Mouse (Mus musculus) MEL (cell line): ENCODE measurements around the gene Foxl2. TPM values are rescaled to one million over a fixed set of nuclear protein-coding genes. Genes with fewer than 3 reads are reported as not detected.

Source experiments
- DNase-seq: peaks from one replicate; pipeline ENCODE4 v3.0.0; 2011; ENCODE audit warnings: low read depth, low spot score
- H3K27ac ChIP-seq: 2 replicates; pipeline ENCODE4 v1.5.1; 2012; ENCODE audit warnings: low read depth, mild to moderate bottlenecking, control low read depth, low read length, moderate library complexity; ENCODE audit not compliant: control insufficient read depth
- H3K27me3 ChIP-seq, 2 experiments: fragments of 150-350 bp in 1 of 2; sonication (generic) in 1 of 2; 2 replicates each; pipeline ENCODE4 v1.6.1; 2012; ENCODE audit warnings: low read length in 2 of 2, mild to moderate bottlenecking in 2 of 2, improper control_type of control experiment in 1 of 2, moderate library complexity in 1 of 2; ENCODE audit not compliant: insufficient read depth in 2 of 2, control insufficient read depth in 1 of 2
- H3K36me3 ChIP-seq, 2 experiments: 2 replicates each; pipeline ENCODE4 v1.6.1; 2012 to 2014; ENCODE audit warnings: low read length in 2 of 2, improper control_type of control experiment in 1 of 2, inconsistent platforms in 1 of 2, mild to moderate bottlenecking in 1 of 2; ENCODE audit not compliant: insufficient read depth in 2 of 2, control insufficient read depth in 1 of 2
- H3K4me1 ChIP-seq, 2 experiments: fragments of 150-350 bp in 1 of 2; sonication (generic) in 1 of 2; 2 replicates each; pipeline ENCODE4 v1.6.1; 2012; ENCODE audit warnings: low read length in 2 of 2, improper control_type of control experiment in 1 of 2, mild to moderate bottlenecking in 1 of 2; ENCODE audit not compliant: insufficient read depth in 2 of 2, control insufficient read depth in 1 of 2
- H3K4me3 ChIP-seq, 2 experiments: fragments of 150-350 bp in 1 of 2; sonication (generic) in 1 of 2; 2 replicates each; pipeline ENCODE4 v1.5.1; 2012; ENCODE audit warnings: low read depth in 2 of 2, low read length in 2 of 2, mild to moderate bottlenecking in 2 of 2, moderate library complexity in 2 of 2, control low read depth in 1 of 2, improper control_type of control experiment in 1 of 2; ENCODE audit not compliant: control insufficient read depth in 1 of 2, insufficient read depth in 1 of 2
- H3K79me2 ChIP-seq: 2 replicates; pipeline ENCODE4 v1.6.1; 2012; ENCODE audit warnings: mild to moderate bottlenecking, low read length, moderate library complexity; ENCODE audit not compliant: control insufficient read depth, poor library complexity, insufficient read depth
- H3K9ac ChIP-seq: 2 replicates; pipeline ENCODE4 v1.6.1; 2012; ENCODE audit warnings: low read depth, mild to moderate bottlenecking, control low read depth, low read length, moderate library complexity; ENCODE audit not compliant: control insufficient read depth, poor library complexity, severe bottlenecking
- H3K9me3 ChIP-seq: fragments of 150-350 bp; sonication (generic); replicated peaks from 2 replicates; pipeline ENCODE4 v1.6.1; 2012; ENCODE audit warnings: mild to moderate bottlenecking, low read length, improper control_type of control experiment, moderate library complexity; ENCODE audit not compliant: insufficient read depth
- CHD1 ChIP-seq: IDR thresholded peaks from 2 replicates; pipeline ENCODE4 v1.6.1; 2012; ENCODE audit warnings: low read depth, mild to moderate bottlenecking, inconsistent platforms, low read length, improper control_type of control experiment
- CHD2 ChIP-seq: IDR thresholded peaks from 2 replicates; pipeline ENCODE4 v1.6.1; 2011; ENCODE audit warnings: low read length, improper control_type of control experiment
- CTCF ChIP-seq, 3 experiments: IDR thresholded peaks in 2 of 3; conservative IDR thresholded peaks in 1 of 3; 2 replicates each; pipeline ENCODE4 v1.5.1; 2011 to 2012; ENCODE audit warnings: low read length in 3 of 3, low read depth in 2 of 3, mild to moderate bottlenecking in 2 of 3, improper control_type of control experiment in 1 of 3, inconsistent platforms in 1 of 3, mixed read lengths in 1 of 3, moderate library complexity in 1 of 3; ENCODE audit not compliant: control insufficient read depth in 1 of 3, insufficient read depth in 1 of 3, poor library complexity in 1 of 3, severe bottlenecking in 1 of 3
- E2F4 ChIP-seq: IDR thresholded peaks from 2 replicates; pipeline ENCODE4 v1.6.1; 2011; ENCODE audit warnings: low read depth, low read length, improper control_type of control experiment, borderline replicate concordance
- ELF1 ChIP-seq: IDR thresholded peaks from 2 replicates; pipeline ENCODE4 v1.6.1; 2014; ENCODE audit warnings: low read depth, mild to moderate bottlenecking, inconsistent platforms, low read length, improper control_type of control experiment, moderate library complexity
- EP300 ChIP-seq, 2 experiments: IDR thresholded peaks; 2 replicates each; pipeline ENCODE4 v1.6.1; 2011; ENCODE audit warnings: improper control_type of control experiment in 2 of 2, low read length in 2 of 2, low read depth in 1 of 2, mild to moderate bottlenecking in 1 of 2
- ETS1 ChIP-seq: IDR thresholded peaks from 2 replicates; pipeline ENCODE4 v1.6.1; 2012; ENCODE audit warnings: low read depth, mild to moderate bottlenecking, inconsistent platforms, low read length, improper control_type of control experiment, moderate library complexity
- HCFC1 ChIP-seq: IDR thresholded peaks from 2 replicates; pipeline ENCODE4 v1.6.1; 2012; ENCODE audit warnings: low read depth, mild to moderate bottlenecking, inconsistent platforms, low read length, improper control_type of control experiment, moderate library complexity
- JUND ChIP-seq: IDR thresholded peaks from 2 replicates; pipeline ENCODE4 v1.6.1; 2011; ENCODE audit warnings: low read depth, mild to moderate bottlenecking, improper control_type of control experiment, low read length
- MAFK ChIP-seq: IDR thresholded peaks from 2 replicates; pipeline ENCODE4 v1.6.1; 2011; ENCODE audit warnings: low read depth, mild to moderate bottlenecking, low read length, improper control_type of control experiment, borderline replicate concordance
- MAX ChIP-seq: IDR thresholded peaks from 2 replicates; pipeline ENCODE4 v1.6.1; 2011; ENCODE audit warnings: low read length, improper control_type of control experiment
- MAZ ChIP-seq: IDR thresholded peaks from 2 replicates; pipeline ENCODE4 v1.6.1; 2012; ENCODE audit warnings: low read depth, mild to moderate bottlenecking, inconsistent platforms, low read length, improper control_type of control experiment
- MEF2A ChIP-seq: IDR thresholded peaks from 2 replicates; pipeline ENCODE4 v1.6.1; 2014; ENCODE audit warnings: low read depth, mild to moderate bottlenecking, inconsistent platforms, low read length, improper control_type of control experiment; ENCODE audit not compliant: poor library complexity, insufficient replicate concordance, severe bottlenecking; ENCODE audit errors: extremely low read depth
- MXI1 ChIP-seq: IDR thresholded peaks from 2 replicates; pipeline ENCODE4 v1.6.1; 2011; ENCODE audit warnings: mild to moderate bottlenecking, low read depth, low read length, improper control_type of control experiment
- NELFE ChIP-seq: IDR thresholded peaks from 2 replicates; pipeline ENCODE4 v1.6.1; 2011; ENCODE audit warnings: low read depth, low read length, improper control_type of control experiment
- NRF1 ChIP-seq: IDR thresholded peaks from 2 replicates; pipeline ENCODE4 v1.6.1; 2014; ENCODE audit warnings: low read depth, mild to moderate bottlenecking, inconsistent platforms, low read length, improper control_type of control experiment, moderate library complexity; ENCODE audit not compliant: poor library complexity, insufficient read depth, severe bottlenecking
- POLR2A ChIP-seq, 2 experiments: IDR thresholded peaks; 2 replicates each; pipeline ENCODE4 v1.6.1; 2011 to 2012; ENCODE audit warnings: low read length in 2 of 2, mild to moderate bottlenecking in 2 of 2, control low read depth in 1 of 2, improper control_type of control experiment in 1 of 2, low read depth in 1 of 2, moderate library complexity in 1 of 2; ENCODE audit not compliant: control insufficient read depth in 1 of 2, insufficient read depth in 1 of 2, poor library complexity in 1 of 2
- SIN3A ChIP-seq: IDR thresholded peaks from 2 replicates; pipeline ENCODE4 v1.6.1; 2012; ENCODE audit warnings: low read length, improper control_type of control experiment, inconsistent platforms
- SMC3 ChIP-seq: IDR thresholded peaks from 2 replicates; pipeline ENCODE4 v1.6.1; 2011; ENCODE audit warnings: low read depth, low read length, improper control_type of control experiment
- TAL1 ChIP-seq: IDR thresholded peaks from 2 replicates; pipeline ENCODE4 v1.6.1; 2012; ENCODE audit warnings: mild to moderate bottlenecking, inconsistent platforms, low read length, moderate library complexity, mixed read lengths
- TBP ChIP-seq: IDR thresholded peaks from 2 replicates; pipeline ENCODE4 v1.8.0; 2011; ENCODE audit warnings: low read depth, low read length, improper control_type of control experiment
- USF2 ChIP-seq, 2 experiments: IDR thresholded peaks; 2 replicates each; pipeline ENCODE4 v1.6.1; 2011 to 2012; ENCODE audit warnings: improper control_type of control experiment in 2 of 2, low read length in 2 of 2, borderline replicate concordance in 1 of 2, inconsistent platforms in 1 of 2, low read depth in 1 of 2, mild to moderate bottlenecking in 1 of 2; ENCODE audit not compliant: insufficient read depth in 1 of 2
- ZC3H11A ChIP-seq: IDR thresholded peaks from 2 replicates; pipeline ENCODE4 v1.6.1; 2012; ENCODE audit warnings: low read depth, mild to moderate bottlenecking, inconsistent platforms, low read length, improper control_type of control experiment
- ZMIZ1 ChIP-seq: IDR thresholded peaks from 2 replicates; pipeline ENCODE4 v1.6.1; 2012; ENCODE audit warnings: low read depth, mild to moderate bottlenecking, inconsistent platforms, low read length, improper control_type of control experiment, moderate library complexity
- ZNF384 ChIP-seq: IDR thresholded peaks from 2 replicates; pipeline ENCODE4 v1.6.1; 2012; ENCODE audit warnings: low read depth, mild to moderate bottlenecking, inconsistent platforms, low read length, improper control_type of control experiment
- polyA plus RNA-seq, 2 experiments: library from polyadenylated mRNA; stranded (reverse) in 1 of 2; unstranded in 1 of 2; fragments of >175 nt in 1 of 2; fragments of >200 nt in 1 of 2; gene quantifications; 2 replicates each; pipeline versions ENCODE4 v1.2.1 to v1.2.4; 2012; ENCODE audit warnings: low replicate concordance in 2 of 2, low read depth in 1 of 2; ENCODE audit not compliant: insufficient read length in 2 of 2, insufficient read depth in 1 of 2, missing spikeins in 1 of 2
- total RNA-seq: library from RNA; depleted of rRNA; stranded (reverse); fragments of 300-350 nt; gene quantifications from 2 replicates; pipeline ENCODE4 v1.2.3, GENCODE M21; 2012

Foxl2 gene
- total and polyA plus RNA-seq, 3 experiments = not detected

DNA sequence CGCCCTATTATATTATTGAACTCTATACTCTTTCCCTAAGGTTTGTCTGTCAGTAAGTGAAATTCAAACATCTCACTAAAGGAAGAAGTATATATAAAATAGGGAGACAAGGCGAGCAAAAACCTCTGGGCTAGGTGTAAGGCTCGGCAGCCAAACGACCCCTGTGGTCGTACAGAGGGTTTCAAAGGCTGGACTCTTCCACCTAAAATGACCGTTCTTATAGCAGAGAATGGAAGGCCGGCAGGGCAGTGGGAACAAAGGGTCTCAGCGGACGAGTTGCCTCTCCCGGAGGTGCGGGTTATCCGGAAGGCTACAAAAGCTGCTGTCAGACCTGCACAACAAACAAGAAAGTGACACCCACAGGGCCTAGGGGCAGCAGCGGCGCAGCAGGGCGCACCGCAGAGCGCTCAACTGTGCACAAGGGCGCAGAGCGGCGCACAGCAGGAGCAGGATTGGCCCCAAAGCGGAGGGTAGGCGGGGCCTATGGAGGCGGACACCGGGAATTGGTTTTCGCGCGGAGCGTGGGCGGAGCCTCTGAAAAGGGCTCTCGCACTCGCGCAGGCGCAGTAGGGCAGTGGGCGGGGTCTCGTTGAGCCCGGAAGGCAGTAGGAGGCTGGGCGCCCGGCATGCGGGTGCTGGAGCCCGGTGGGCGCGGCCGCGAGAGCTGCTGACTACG is 30.9 kb downstream of the Foxl2 start, which contains the start of gene Faim:
Gene Faim (plus strand): TSS at position 574 of the 676 bp plus-strand sequence.
- TF ChIP-seq MXI1 = peak; percentile 80
- no peak for TF ChIP-seq MAFK
- TF ChIP-seq HCFC1 = peak; percentile 44; the same call in 1 of the 2 replicates
- no peak for TF ChIP-seq ETS1
- no peak for TF ChIP-seq ZC3H11A
- TF ChIP-seq TAL1 = no peak
- TF ChIP-seq POLR2A (IDR thresholded peaks at IDR 0.05; ENCODE audit: control insufficient read depth in 1 of 2, insufficient read depth in 1 of 2, low read depth in 1 of 2, low read length in 2 of 2, poor library complexity in 1 of 2) = peak in 1 of 2 experiments; percentile 72; a peak in 2 of 4 replicates
- no peak for TF ChIP-seq SMC3
- no peak for TF ChIP-seq ZNF384
- TF ChIP-seq TBP = 0 out of 2 replicates have a peak, but pooled peaks have one; percentile 31
- peak; percentile 82 for TF ChIP-seq NRF1
- TF ChIP-seq USF2 (IDR thresholded peaks at IDR 0.05; ENCODE audit: borderline replicate concordance in 1 of 2, insufficient read depth in 1 of 2, low read depth in 1 of 2, low read length in 2 of 2) = no peak
- 0 out of 2 replicates have a peak, but pooled peaks have one; percentile 34 for TF ChIP-seq ZMIZ1
- no peak for TF ChIP-seq CHD1
- 0 out of 2 replicates have a peak, but pooled peaks have one; percentile 50 for TF ChIP-seq SIN3A
- TF ChIP-seq MEF2A = no peak
- TF ChIP-seq MAX = peak; percentile 74
- TF ChIP-seq ELF1 = peak; percentile 83
- TF ChIP-seq EP300 (IDR thresholded peaks at IDR 0.05; ENCODE audit: low read depth in 1 of 2, low read length in 2 of 2) = 0 out of 4 replicates have a peak, but pooled peaks of 1 of the 2 experiments have one; percentile 10
- no peak for TF ChIP-seq JUND
- no peak for TF ChIP-seq E2F4
- TF ChIP-seq NELFE = peak; percentile 77
- TF ChIP-seq MAZ = no peak
- TF ChIP-seq CHD2 = no peak
- TF ChIP-seq CTCF (IDR thresholded peaks at IDR 0.05 in 2 of 3, conservative IDR thresholded peaks at IDR 0.05 in 1 of 3; ENCODE audit: control insufficient read depth in 1 of 3, insufficient read depth in 1 of 3, low read depth in 2 of 3, low read length in 3 of 3, poor library complexity in 1 of 3, severe bottlenecking in 1 of 3) = no peak
- TF ChIP-seq, all 39 proteins: peak for 11
- Histone ChIP-seq H3K9me3 (no peaks in the 10 kb centered on the region), H3K79me2 (peaks cover 9% of the 10 kb centered on the region), H3K36me3 (peaks cover 0 to 4% of the 10 kb centered on the region in 2 experiments; a peak in 1 of 4 replicates), H3K4me3 (peak within 1 kb of the TSS; percentile 75 to 81), H3K27ac (no peak within 1 kb of the TSS), H3K4me1 (peaks cover 0 to 2% of the 10 kb centered on the region in 2 experiments; a peak in 1 of 4 replicates), H3K27me3 (no peaks in the 10 kb centered on the region), H3K9ac (peak within 1 kb of the TSS; percentile 79)
- peak; percentile 96 for DNase-seq
